Mouse (Mus musculus) E14TG2a.4 (cell line): ENCODE data around the gene Nelfb.

Experiments
- CTCF ChIP-seq: conservative IDR thresholded peaks from 2 replicates; pipeline ENCODE4 v1.5.1; 2014; ENCODE audit warnings: low read length
- NANOG ChIP-seq: IDR thresholded peaks from 2 replicates; pipeline ENCODE4 v1.6.1; 2014; ENCODE audit warnings: borderline replicate concordance, low read length, mixed read lengths
- POU5F1 ChIP-seq: IDR thresholded peaks from 2 replicates; pipeline ENCODE4 v1.6.1; 2014; ENCODE audit warnings: low read length, borderline replicate concordance

DNA sequence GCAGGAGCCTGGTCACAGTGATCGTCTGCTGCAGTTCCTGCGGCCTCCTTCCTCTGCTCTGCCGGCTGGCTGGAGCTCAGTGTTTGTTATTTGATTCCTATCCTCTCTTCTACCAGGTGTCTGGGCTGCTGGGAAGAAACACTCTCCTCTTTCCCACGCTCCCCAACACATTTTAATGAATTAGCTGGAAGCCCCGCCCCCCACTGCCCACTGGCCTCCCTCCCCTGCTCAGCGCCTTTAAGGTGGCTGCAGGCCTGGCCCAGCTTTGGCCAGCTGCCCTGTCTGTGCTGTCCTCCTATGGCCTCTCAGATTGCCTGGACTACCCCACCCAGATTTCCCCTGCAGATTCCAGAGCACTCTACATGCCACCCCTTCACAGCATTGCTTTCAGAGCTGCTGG, 33.6 kb downstream of the Nelfb start:
- TF ChIP-seq CTCF = no peak
- TF ChIP-seq POU5F1 = no peak
- no peak for TF ChIP-seq NANOG
